Mouse (Mus musculus): Measurements from ENCODE around the gene Cgref1. TPM values are rescaled to one million over a fixed set of nuclear protein-coding genes. Genes with fewer than 3 reads are reported as not detected.

The Cgref1 gene
- total and polyA plus RNA-seq, 3 experiments: 0.33 TPM; not detected in 2

- Histone ChIP-seq H3K36me3 (replicated peaks) (peaks cover 29% of the 10 kb centered on the region), H3K27me3 (ENCODE audit: insufficient read depth, low read length) (peaks cover 11% of the 10 kb centered on the region; the same call in 1 of the 2 replicates), H3K4me3 (ENCODE audit: low read depth, low read length) (no peak overlapping the region), H3K4me1 (ENCODE audit: insufficient read depth, low read depth, low read length) (peaks cover 2% of the 10 kb centered on the region), H3K9me3 (replicated peaks) (no peaks in the 10 kb centered on the region)
- ATAC-seq (ENCODE audit: extremely low read depth, insufficient number of reproducible peaks, low FRiP score, poor library complexity, severe bottlenecking): no peak
- TF ChIP-seq CTCF (IDR thresholded peaks at IDR 0.05; ENCODE audit: low read depth, low read length) (no peak), TAL1 (conservative IDR thresholded peaks at IDR 0.05; ENCODE audit: low read depth, low read length) (no peak), GATA2 (IDR thresholded peaks at IDR 0.05; ENCODE audit: borderline replicate concordance, low read depth, low read length) (no peak), GATA1 (IDR thresholded peaks at IDR 0.05; ENCODE audit: borderline replicate concordance, low read length) (no peak), POLR2AphosphoS5 (IDR thresholded peaks at IDR 0.05; ENCODE audit: insufficient replicate concordance, low read depth, low read length) (no peak)
- no peak for DNase-seq (ENCODE audit: low spot score)
Observed at GRCm38 (mm10) chr5:30927945-30928529, 17.4 kb downstream of the Cgref1 start.

- H3K4me1 ChIP-seq (ENCODE audit: insufficient read depth, low read depth, low read length): peaks cover 17% of the 10 kb centered on the region
- ATAC-seq (ENCODE audit: extremely low read depth, insufficient number of reproducible peaks, low FRiP score, poor library complexity, severe bottlenecking): no peak
- H3K4me3 ChIP-seq (ENCODE audit: low read depth, low read length): no peak overlapping the region
- DNase-seq (ENCODE audit: low spot score): no peak
- no peaks in the 10 kb centered on the region for H3K9me3 ChIP-seq (replicated peaks)
- peaks cover 29% of the 10 kb centered on the region for H3K36me3 ChIP-seq (replicated peaks)
- H3K27me3 ChIP-seq (ENCODE audit: insufficient read depth, low read length): peaks cover 8% of the 10 kb centered on the region; the same call in 1 of the 2 replicates
- no peak for TF ChIP-seq CTCF (IDR thresholded peaks at IDR 0.05; ENCODE audit: low read depth, low read length)
- no peak for TF ChIP-seq GATA2 (IDR thresholded peaks at IDR 0.05; ENCODE audit: borderline replicate concordance, low read depth, low read length)
- TF ChIP-seq POLR2AphosphoS5 (IDR thresholded peaks at IDR 0.05; ENCODE audit: insufficient replicate concordance, low read depth, low read length): no peak
- TF ChIP-seq TAL1 (conservative IDR thresholded peaks at IDR 0.05; ENCODE audit: low read depth, low read length): no peak
- TF ChIP-seq GATA1 (IDR thresholded peaks at IDR 0.05; ENCODE audit: borderline replicate concordance, low read length): no peak
Observed at GRCm38 (mm10) chr5:30926073-30926472, 19.3 kb downstream of the Cgref1 start.

- ATAC-seq (ENCODE audit: extremely low read depth, insufficient number of reproducible peaks, low FRiP score, poor library complexity, severe bottlenecking) (no peak), DNase-seq (ENCODE audit: low spot score) (no peak)
- peaks cover 9% of the 10 kb centered on the region for H3K27me3 ChIP-seq (ENCODE audit: insufficient read depth, low read length)
- peaks cover 26% of the 10 kb centered on the region for H3K4me1 ChIP-seq (ENCODE audit: insufficient read depth, low read depth, low read length)
- peaks cover 25% of the 10 kb centered on the region for H3K36me3 ChIP-seq (replicated peaks)
- H3K4me3 ChIP-seq (ENCODE audit: low read depth, low read length): no peak overlapping the region
- TF ChIP-seq GATA2 (IDR thresholded peaks at IDR 0.05; ENCODE audit: borderline replicate concordance, low read depth, low read length) (no peak), CTCF (IDR thresholded peaks at IDR 0.05; ENCODE audit: low read depth, low read length) (no peak), TAL1 (conservative IDR thresholded peaks at IDR 0.05; ENCODE audit: low read depth, low read length) (no peak), GATA1 (IDR thresholded peaks at IDR 0.05; ENCODE audit: borderline replicate concordance, low read length) (no peak), POLR2AphosphoS5 (IDR thresholded peaks at IDR 0.05; ENCODE audit: insufficient replicate concordance, low read depth, low read length) (no peak)
- H3K9me3 ChIP-seq (replicated peaks): no peaks in the 10 kb centered on the region
Observed at GRCm38 (mm10) chr5:30925217-30925616, 20.2 kb downstream of the Cgref1 start.

- Histone ChIP-seq H3K4me1 (ENCODE audit: insufficient read depth, low read depth, low read length) (peaks cover 28% of the 10 kb centered on the region), H3K36me3 (replicated peaks) (peaks cover 25% of the 10 kb centered on the region), H3K9me3 (replicated peaks) (no peaks in the 10 kb centered on the region), H3K4me3 (ENCODE audit: low read depth, low read length) (no peak overlapping the region), H3K27me3 (ENCODE audit: insufficient read depth, low read length) (peaks cover 13% of the 10 kb centered on the region)
- ATAC-seq (ENCODE audit: extremely low read depth, insufficient number of reproducible peaks, low FRiP score, poor library complexity, severe bottlenecking) (no peak), DNase-seq (ENCODE audit: low spot score) (no peak)
- no peak for TF ChIP-seq GATA2 (IDR thresholded peaks at IDR 0.05; ENCODE audit: borderline replicate concordance, low read depth, low read length)
- TF ChIP-seq CTCF (IDR thresholded peaks at IDR 0.05; ENCODE audit: low read depth, low read length): no peak
- TF ChIP-seq GATA1 (IDR thresholded peaks at IDR 0.05; ENCODE audit: borderline replicate concordance, low read length): no peak
- TF ChIP-seq POLR2AphosphoS5 (IDR thresholded peaks at IDR 0.05; ENCODE audit: insufficient replicate concordance, low read depth, low read length): no peak
- no peak for TF ChIP-seq TAL1 (conservative IDR thresholded peaks at IDR 0.05; ENCODE audit: low read depth, low read length)
Observed at GRCm38 (mm10) chr5:30924614-30925013, 20.8 kb downstream of the Cgref1 start.

DNA sequence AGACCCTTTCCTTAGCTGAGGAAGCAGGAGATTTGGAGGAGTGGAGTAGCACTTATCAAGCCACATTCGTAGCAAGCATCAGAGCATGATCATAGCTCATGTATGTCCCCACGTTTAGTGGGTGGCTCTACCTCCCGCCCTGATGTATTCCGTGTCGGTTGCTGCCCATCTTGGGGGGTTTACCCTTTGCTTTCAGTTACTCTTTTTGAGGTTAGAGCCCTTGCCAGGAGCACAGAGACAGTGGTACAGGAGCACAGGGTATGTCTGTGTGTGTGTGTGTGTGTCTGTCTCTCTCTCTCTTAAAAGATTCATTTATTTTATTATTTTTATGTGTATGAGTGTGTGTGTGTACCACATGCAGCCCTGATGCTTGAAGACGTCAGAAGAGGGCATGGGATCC is 22.3 kb downstream of the Cgref1 start:
- Histone ChIP-seq H3K36me3 (replicated peaks) (peaks cover 25% of the 10 kb centered on the region), H3K4me1 (ENCODE audit: insufficient read depth, low read depth, low read length) (peaks cover 36% of the 10 kb centered on the region), H3K27me3 (ENCODE audit: insufficient read depth, low read length) (peaks cover 26% of the 10 kb centered on the region), H3K4me3 (ENCODE audit: low read depth, low read length) (no peak overlapping the region; the same call in 1 of the 2 replicates), H3K9me3 (replicated peaks) (no peaks in the 10 kb centered on the region)
- no peak for TF ChIP-seq POLR2AphosphoS5 (IDR thresholded peaks at IDR 0.05; ENCODE audit: insufficient replicate concordance, low read depth, low read length)
- no peak for TF ChIP-seq TAL1 (conservative IDR thresholded peaks at IDR 0.05; ENCODE audit: low read depth, low read length)
- TF ChIP-seq GATA1 (IDR thresholded peaks at IDR 0.05; ENCODE audit: borderline replicate concordance, low read length): no peak
- no peak for TF ChIP-seq GATA2 (IDR thresholded peaks at IDR 0.05; ENCODE audit: borderline replicate concordance, low read depth, low read length)
- TF ChIP-seq CTCF (IDR thresholded peaks at IDR 0.05; ENCODE audit: low read depth, low read length): no peak
- DNase-seq (ENCODE audit: low spot score): no peak
- no peak for ATAC-seq (ENCODE audit: extremely low read depth, insufficient number of reproducible peaks, low FRiP score, poor library complexity, severe bottlenecking)

DNA sequence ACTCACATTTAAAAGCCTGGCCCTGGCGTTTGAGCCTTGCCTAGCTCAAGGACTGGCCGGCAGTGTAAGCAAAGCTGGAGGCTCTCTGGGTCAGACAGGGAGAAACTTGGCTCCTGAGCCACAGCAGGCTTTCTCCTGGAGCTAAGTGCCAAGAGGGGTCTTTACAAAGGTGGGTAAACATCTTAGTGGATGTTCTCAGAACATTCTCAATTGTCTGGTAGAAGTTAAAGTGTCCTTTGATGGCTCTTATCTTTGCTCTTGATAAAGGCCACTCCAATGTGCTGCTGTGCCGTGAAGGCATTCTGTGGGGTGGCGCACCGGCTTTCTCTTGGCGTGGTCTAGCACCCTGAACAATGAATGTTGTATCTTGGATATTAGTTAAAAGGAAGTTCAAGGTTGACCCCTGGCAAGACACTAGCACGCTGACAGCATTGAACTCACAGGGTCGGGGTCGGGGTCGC is 22.8 kb downstream of the Cgref1 start:
- TF ChIP-seq GATA2 (IDR thresholded peaks at IDR 0.05; ENCODE audit: borderline replicate concordance, low read depth, low read length) (no peak), POLR2AphosphoS5 (IDR thresholded peaks at IDR 0.05; ENCODE audit: insufficient replicate concordance, low read depth, low read length) (no peak), TAL1 (conservative IDR thresholded peaks at IDR 0.05; ENCODE audit: low read depth, low read length) (no peak), GATA1 (IDR thresholded peaks at IDR 0.05; ENCODE audit: borderline replicate concordance, low read length) (no peak), CTCF (IDR thresholded peaks at IDR 0.05; ENCODE audit: low read depth, low read length) (no peak)
- Histone ChIP-seq H3K27me3 (ENCODE audit: insufficient read depth, low read length) (peaks cover 31% of the 10 kb centered on the region), H3K4me1 (ENCODE audit: insufficient read depth, low read depth, low read length) (peaks cover 36% of the 10 kb centered on the region), H3K36me3 (replicated peaks) (peaks cover 25% of the 10 kb centered on the region), H3K9me3 (replicated peaks) (no peaks in the 10 kb centered on the region), H3K4me3 (ENCODE audit: low read depth, low read length) (peak overlapping the region; percentile 78; the same call in 1 of the 2 replicates)
- no peak for ATAC-seq (ENCODE audit: extremely low read depth, insufficient number of reproducible peaks, low FRiP score, poor library complexity, severe bottlenecking)
- DNase-seq (ENCODE audit: low spot score): no peak

Measured in G1E (cell line).